In the genomic region with DNA sequence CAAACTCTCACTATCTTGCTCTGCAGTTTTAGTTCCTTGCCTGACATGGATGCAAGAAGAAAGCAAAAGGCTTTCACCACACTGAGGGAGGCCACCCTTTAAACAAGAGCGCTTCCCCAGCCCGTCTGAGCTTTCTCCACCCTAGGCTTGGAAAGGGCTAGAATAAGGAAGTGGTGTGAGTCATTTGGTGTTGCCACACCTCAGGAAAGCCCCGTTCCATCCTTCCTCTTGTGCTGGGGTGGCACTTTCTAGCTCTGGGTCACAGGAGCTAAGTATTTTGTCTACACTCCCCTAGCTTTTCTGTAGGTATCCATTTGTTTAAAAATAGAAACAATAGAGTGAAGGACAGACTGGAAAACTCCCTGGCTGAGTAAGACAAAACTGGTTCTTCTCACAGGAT, we compare ENCODE assay signal across 12 mouse cellular contexts.
DNase-seq lines count a peak whose midpoint lies in the region; ATAC-seq and TF ChIP-seq lines count a peak whose summit lies in the region.
"Had no signal": no experiment of that assay in that cellular context is flagged by ENCODE, and none has a peak within 500 bp of the region (broad histone marks: within the 10 kb centered on the region; RNA-seq: fewer than 3 reads in every experiment).

No protein-coding gene starts in this region.

- intact Hi-C loops in gastrocnemius, postnatal 14 days (cut with DNase I; ENCODE audit: low total_unique reads), result no loop called here
- intact Hi-C loops in left cerebral cortex, postnatal 4 days (cut with DNase I), result no loop called here

- 0% methylated on average over 3 of the region's 3 CpGs for WGBS in macrophage (ENCODE audit: missing documents)

- peak overlapping the region; percentile 43; the same call in 1 of the 2 replicates for H3K27ac ChIP-seq in embryonic fibroblast, embryonic 13.5 days (ENCODE audit: insufficient read depth, low read length)
- H3K27ac ChIP-seq in macrophage, result peak overlapping the region; percentile 96

- H3K4me1 ChIP-seq in embryonic fibroblast, embryonic 13.5 days (ENCODE audit: control insufficient read depth, insufficient read depth, low read length), result 0 out of 2 replicates have a peak, but pooled peaks cover 2% of the 10 kb centered on the region

- TF ChIP-seq POLR2A in embryonic fibroblast, embryonic 13.5 days (IDR thresholded peaks at IDR 0.05; ENCODE audit: low read depth, low read length), result no peak

- ATAC-seq in CD4-positive, CD25-positive, alpha-beta regulatory T cell, adult 4 months, result no peak
- ATAC-seq: forebrain, embryonic 14.5 days had no signal

- peak; percentile 12 for DNase-seq in gastrocnemius, postnatal 14 days
- no peak for DNase-seq in gastrocnemius, postnatal 4 days (ENCODE audit: low spot score in 2 of 2)
- peak; percentile 51 to 63 for DNase-seq in B cell, adult 2 months
- no peak for DNase-seq in testis, postnatal 10 days (ENCODE audit: low spot score)
- DNase-seq in left cerebral cortex, postnatal 4 days, result no peak
- DNase-seq: cerebellum, adult 8-10 months; kidney, adult 8-10 months had no signal

- H3K4me3 ChIP-seq in embryonic fibroblast, embryonic 13.5 days (ENCODE audit: insufficient read depth, low read length), result no peak overlapping the region
- H3K4me3 ChIP-seq in macrophage (ENCODE audit: inconsistent target), result no peak overlapping the region
- H3K4me3 ChIP-seq: megakaryocyte, embryonic 14.5 days had no signal

- no peak for TF ChIP-seq CTCF in embryonic fibroblast, embryonic 13.5 days (IDR thresholded peaks at IDR 0.05; ENCODE audit: borderline replicate concordance, insufficient read depth, low read length)

- H3K36me3 ChIP-seq in macrophage (ENCODE audit: inconsistent target), result no peaks in the 10 kb centered on the region

- H3K79me2 ChIP-seq in macrophage (ENCODE audit: inconsistent target), result no peaks in the 10 kb centered on the region

Comparison
In these comparisons a context has a peak if more than half of its experiments do, and no peak if none do; other contexts are left out.
1. DNase-seq: peak in gastrocnemius, postnatal 14 days (single experiment) and B cell, adult 2 months (2 of 2); none in gastrocnemius, postnatal 4 days (0 of 2), testis, postnatal 10 days (single experiment) and left cerebral cortex, postnatal 4 days (single experiment).